Mouse (Mus musculus) retina, embryonic 14.5 days (tissue): Measurements from ENCODE around the gene Cfap97.

Source experiments
- DNase-seq: peaks from one replicate; pipeline ENCODE4 v3.0.0-alpha.2; 2015; ENCODE audit warnings: low spot score

The Cfap97 gene

GRCm38 (mm10) chr8:46153042-46153441 lies 1.5 kb downstream of the Cfap97 start:
- DNase-seq = no peak

GRCm38 (mm10) chr8:46162953-46163869 lies 11.6 kb downstream of the Cfap97 start:
- DNase-seq = peak; percentile 94

- DNase-seq = no peak
These were observed 12.3 kb downstream of the Cfap97 start for GRCm38 (mm10) chr8:46163870-46164190.

- no peak for DNase-seq
These were observed 22.1 kb downstream of the Cfap97 start for GRCm38 (mm10) chr8:46173651-46174050.

GRCm38 (mm10) chr8:46180136-46180535 lies 28.6 kb downstream of the Cfap97 start:
- DNase-seq = no peak

- peak; percentile 80 for DNase-seq
These were observed 33.8 kb downstream of the Cfap97 start for GRCm38 (mm10) chr8:46185361-46185760.

- DNase-seq = no peak
These were observed 41.5 kb downstream of the Cfap97 start for GRCm38 (mm10) chr8:46193100-46193499.

- no peak for DNase-seq
These were observed 45.3 kb downstream of the Cfap97 start for GRCm38 (mm10) chr8:46196877-46197276.

- DNase-seq = no peak
These were observed 46.1 kb downstream of the Cfap97 start for GRCm38 (mm10) chr8:46197673-46198072.

- peak; percentile 22 for DNase-seq
These were observed 50.8 kb downstream of the Cfap97 start for GRCm38 (mm10) chr8:46202350-46202749.

GRCm38 (mm10) chr8:46204301-46204700 lies 52.7 kb downstream of the Cfap97 start:
- DNase-seq = no peak

GRCm38 (mm10) chr8:46204974-46205640 lies 53.5 kb downstream of the Cfap97 start:
- DNase-seq = no peak

GRCm38 (mm10) chr8:46206107-46206506 lies 54.5 kb downstream of the Cfap97 start:
- no peak for DNase-seq

- no peak for DNase-seq
These were observed 56.8 kb downstream of the Cfap97 start for GRCm38 (mm10) chr8:46208354-46208753.

GRCm38 (mm10) chr8:46209057-46209456 lies 57.5 kb downstream of the Cfap97 start:
- no peak for DNase-seq

GRCm38 (mm10) chr8:46210404-46211315 lies 59.1 kb downstream of the Cfap97 start, which contains the start of gene Slc25a4:
TSS of gene Slc25a4 (minus strand) at chr8:46211284.
- peak; percentile 96 for DNase-seq

GRCm38 (mm10) chr8:46211611-46212071 lies 60.1 kb downstream of the Cfap97 start:
- DNase-seq = peak; percentile 22

GRCm38 (mm10) chr8:46212194-46212593 lies 60.6 kb downstream of the Cfap97 start:
- no peak for DNase-seq

GRCm38 (mm10) chr8:46213971-46214480 lies 62.5 kb downstream of the Cfap97 start:
- DNase-seq = no peak

- DNase-seq = peak; percentile 79
These were observed 65.3 kb downstream of the Cfap97 start for GRCm38 (mm10) chr8:46216838-46217237.

- no peak for DNase-seq
These were observed 69.0 kb downstream of the Cfap97 start for GRCm38 (mm10) chr8:46220566-46220965.

GRCm38 (mm10) chr8:46225501-46225900 lies 73.9 kb downstream of the Cfap97 start:
- DNase-seq = no peak
